Mouse (Mus musculus) olfactory bulb, adult 2 months (tissue): ENCODE data around the gene Cacng3. TPM values are rescaled to one million over a fixed set of nuclear protein-coding genes. Genes with fewer than 3 reads are reported as not detected.
A peak's percentile ranks its signal among the peaks of the same experiment; 100 is the strongest.

Experiments used
- H3K27ac ChIP-seq: fragments of 200-500 bp; 2 replicates; pipeline ENCODE4 v1.5.1; 2012; ENCODE audit warnings: low read depth, low read length; ENCODE audit not compliant: insufficient read depth
- H3K4me1 ChIP-seq: fragments of 200-500 bp; 2 replicates; pipeline ENCODE4 v1.6.1; 2012; ENCODE audit warnings: low read length; ENCODE audit not compliant: control insufficient read depth, insufficient read depth
- H3K4me3 ChIP-seq: fragments of 200-500 bp; 2 replicates; pipeline ENCODE4 v1.5.1; 2012; ENCODE audit warnings: mild to moderate bottlenecking, low read depth, low read length, moderate library complexity; ENCODE audit not compliant: insufficient read depth
- CTCF ChIP-seq: fragments of 200-500 bp; IDR thresholded peaks from 2 replicates; pipeline ENCODE4 v1.5.1; 2012; ENCODE audit warnings: low read depth, mild to moderate bottlenecking, low read length, moderate library complexity; ENCODE audit not compliant: insufficient read depth
- POLR2A ChIP-seq: fragments of 200-500 bp; IDR thresholded peaks from 2 replicates; pipeline ENCODE4 v1.6.1; 2012; ENCODE audit warnings: mild to moderate bottlenecking, low read depth, low read length, moderate library complexity; ENCODE audit not compliant: insufficient read depth
- WGBS: fragments of 180-500 bp; shearing (Covaris S2); methylation state at CpG from one replicate; pipeline ENCODE4 v1.1.7; 2018; 5-methylcytosine and 5-hydroxymethylcytosine counted together
- polyA plus RNA-seq: library from polyadenylated mRNA; stranded (reverse); fragments of >200 nt; gene quantifications from 2 replicates; pipeline ENCODE4 v1.2.4, GENCODE M21; 2012; ENCODE audit warnings: low replicate concordance; ENCODE audit not compliant: missing spikeins, insufficient read depth, insufficient read length

Gene Cacng3
- polyA plus RNA-seq, 1 experiment = not detected

GRCm38 (mm10) chr7:122649306-122649705, 21.0 kb upstream of the Cacng3 start:
- Histone ChIP-seq H3K4me3 (no peak overlapping the region), H3K4me1 (no peaks in the 10 kb centered on the region; the same call in 1 of the 2 replicates), H3K27ac (no peak overlapping the region)
- 80% methylated on average over 10 of the region's 10 CpGs for WGBS
- TF ChIP-seq CTCF (no peak), POLR2A (no peak)

- Histone ChIP-seq H3K27ac (no peak overlapping the region), H3K4me3 (no peak overlapping the region), H3K4me1 (no peaks in the 10 kb centered on the region; the same call in 1 of the 2 replicates)
- 85% methylated on average over 3 of the region's 3 CpGs for WGBS
- TF ChIP-seq POLR2A = no peak
- no peak for TF ChIP-seq CTCF
Measured at GRCm38 (mm10) chr7:122652523-122652922, 17.8 kb upstream of the Cacng3 start.

- Histone ChIP-seq H3K4me3 (no peak overlapping the region), H3K27ac (no peak overlapping the region), H3K4me1 (no peaks in the 10 kb centered on the region; the same call in 1 of the 2 replicates)
- 92% methylated on average over 3 of the region's 3 CpGs for WGBS
- TF ChIP-seq CTCF = no peak
- TF ChIP-seq POLR2A = no peak
Measured at GRCm38 (mm10) chr7:122656671-122657070, 13.6 kb upstream of the Cacng3 start.

GRCm38 (mm10) chr7:122657423-122658126, 12.7 kb upstream of the Cacng3 start:
- TF ChIP-seq POLR2A = no peak
- no peak for TF ChIP-seq CTCF
- 96% methylated on average over 5 of the region's 5 CpGs for WGBS
- no peak overlapping the region for H3K4me3 ChIP-seq
- H3K27ac ChIP-seq = no peak overlapping the region
- no peaks in the 10 kb centered on the region; the same call in 1 of the 2 replicates for H3K4me1 ChIP-seq

- no peak overlapping the region for H3K4me3 ChIP-seq
- H3K27ac ChIP-seq = no peak overlapping the region
- TF ChIP-seq CTCF (no peak), POLR2A (no peak)
- 70% methylated on average over 7 of the region's 7 CpGs for WGBS
- H3K4me1 ChIP-seq = 0 out of 2 replicates have a peak, but pooled peaks cover 1% of the 10 kb centered on the region
Measured at GRCm38 (mm10) chr7:122665311-122666049, 4.8 kb upstream of the Cacng3 start.

- WGBS = 26% methylated on average over 5 of the region's 5 CpGs
- Histone ChIP-seq H3K27ac (no peak overlapping the region), H3K4me1 (0 out of 2 replicates have a peak, but pooled peaks cover 7% of the 10 kb centered on the region), H3K4me3 (no peak overlapping the region)
- TF ChIP-seq CTCF (no peak), POLR2A (no peak)
Measured at GRCm38 (mm10) chr7:122667903-122668302, 2.4 kb upstream of the Cacng3 start.

GRCm38 (mm10) chr7:122670873-122671641, 765 bp downstream of the Cacng3 start:
- Histone ChIP-seq H3K4me1 (0 out of 2 replicates have a peak, but pooled peaks cover 7% of the 10 kb centered on the region), H3K4me3 (peak overlapping the region; percentile 74), H3K27ac (peak overlapping the region; percentile 90)
- TF ChIP-seq POLR2A (peak; percentile 20; the same call in 1 of the 2 replicates), CTCF (no peak)
- WGBS = 2% methylated on average over 45 of the region's 45 CpGs

- TF ChIP-seq CTCF = no peak
- TF ChIP-seq POLR2A = no peak
- 22% methylated on average over 5 of the region's 5 CpGs for WGBS
- Histone ChIP-seq H3K27ac (no peak overlapping the region), H3K4me1 (0 out of 2 replicates have a peak, but pooled peaks cover 7% of the 10 kb centered on the region), H3K4me3 (peak overlapping the region; percentile 40)
Measured at GRCm38 (mm10) chr7:122672981-122673380, 2.7 kb downstream of the Cacng3 start.

- TF ChIP-seq POLR2A (no peak), CTCF (no peak)
- 37% methylated on average over 7 of the region's 7 CpGs for WGBS
- 0 out of 2 replicates have a peak, but pooled peaks cover 7% of the 10 kb centered on the region for H3K4me1 ChIP-seq
- H3K4me3 ChIP-seq = no peak overlapping the region; the same call in 1 of the 2 replicates
- H3K27ac ChIP-seq = no peak overlapping the region
Measured at GRCm38 (mm10) chr7:122675207-122675606, 4.9 kb downstream of the Cacng3 start.
